ENCODE assay signal across 26 mouse cellular contexts in genomic region chr12:88957431-88957830, GRCm38 (mm10).
DNase-seq lines count a peak whose midpoint lies in the region; ATAC-seq and TF ChIP-seq lines count a peak whose summit lies in the region.
"Had no signal": no experiment of that assay in that cellular context is flagged by ENCODE, and none has a peak within 500 bp of the region (broad histone marks: within the 10 kb centered on the region; RNA-seq: fewer than 3 reads in every experiment).

No protein-coding gene starts in this region.

- no peaks in the 10 kb centered on the region for H3K27me3 ChIP-seq in kidney, adult 2 months (replicated peaks; ENCODE audit: control insufficient read depth, insufficient read depth, low read length)
- no peaks in the 10 kb centered on the region for H3K27me3 ChIP-seq in kidney, embryonic 14.5 days (ENCODE audit: control insufficient read depth, insufficient read depth, low read length)
- H3K27me3 ChIP-seq: embryonic facial prominence, embryonic 13.5 days; forebrain, embryonic 12.5 days; forebrain, embryonic 15.5 days; heart, embryonic 12.5 days; heart, embryonic 15.5 days had no signal

- no peaks in the 10 kb centered on the region for H3K9me3 ChIP-seq in kidney, embryonic 14.5 days (ENCODE audit: control insufficient read depth, low read length)
- H3K9me3 ChIP-seq: embryonic facial prominence, embryonic 10.5 days; embryonic facial prominence, embryonic 13.5 days; forebrain, embryonic 12.5 days; forebrain, embryonic 15.5 days; heart, embryonic 12.5 days; heart, embryonic 15.5 days had no signal

- H3K9ac ChIP-seq in kidney, embryonic 14.5 days (ENCODE audit: low read depth, low read length): no peak overlapping the region
- H3K9ac ChIP-seq: embryonic facial prominence, embryonic 13.5 days; forebrain, embryonic 12.5 days; forebrain, embryonic 15.5 days; heart, embryonic 12.5 days; heart, embryonic 15.5 days; hindbrain, embryonic 14.5 days had no signal

- no peak for TF ChIP-seq CTCF in kidney, adult 2 months (conservative IDR thresholded peaks at IDR 0.05; ENCODE audit: insufficient read depth, insufficient read length, low read depth, low read length)

- WGBS in kidney, adult 2 months: 50% methylated on average over 3 of the region's 3 CpGs
- WGBS in kidney, embryonic 14.5 days: 59% methylated on average over 3 of the region's 3 CpGs

- no peak overlapping the region for H3K4me2 ChIP-seq in kidney, embryonic 14.5 days (replicated peaks; ENCODE audit: low read depth, low read length)
- H3K4me2 ChIP-seq: embryonic facial prominence, embryonic 13.5 days; forebrain, embryonic 12.5 days; forebrain, embryonic 15.5 days; heart, embryonic 12.5 days; heart, embryonic 15.5 days; hindbrain, embryonic 14.5 days had no signal

- TF ChIP-seq POLR2A in kidney, adult 2 months (IDR thresholded peaks at IDR 0.05; ENCODE audit: low read depth, low read length): no peak

- DNase-seq in kidney, adult 2 months: peak; percentile 82
- DNase-seq in kidney, adult 9 months: peak; percentile 81
- peak; percentile 8 for DNase-seq in kidney, postnatal 10 days
- DNase-seq in kidney, postnatal 36 days: peak; percentile 51 to 60
- no peak for DNase-seq in yolk sac, embryonic 10.5 days (ENCODE audit: low spot score)
- DNase-seq: adrenal gland, adult 2 months; adrenal gland, postnatal 14 days; cerebellum, adult 11 months; cerebellum, adult 2 months; cerebellum, adult 9-11 months; cerebellum, postnatal 36 days; embryo, embryonic 11 days; gastrocnemius, postnatal 25 days; heart, adult 18-20 months; heart, postnatal 10 days; heart, postnatal 4 days had no signal

- no peak overlapping the region for H3K4me3 ChIP-seq in kidney, adult 2 months (ENCODE audit: insufficient read depth, low read depth, low read length)
- no peak overlapping the region for H3K4me3 ChIP-seq in kidney, embryonic 14.5 days (ENCODE audit: low read length)
- H3K4me3 ChIP-seq: embryonic facial prominence, embryonic 10.5 days; embryonic facial prominence, embryonic 13.5 days; erythroblast, embryonic 14.5 days; forebrain, embryonic 12.5 days; forebrain, embryonic 15.5 days; heart, embryonic 12.5 days; heart, embryonic 15.5 days had no signal

- no peak for ATAC-seq in kidney, embryonic 14.5 days (ENCODE audit: low FRiP score, low TSS enrichment)
- ATAC-seq: CD4-positive, CD25-positive, alpha-beta regulatory T cell, adult 4 months; forebrain, embryonic 15.5 days had no signal

- H3K36me3 ChIP-seq in kidney, adult 2 months (ENCODE audit: control insufficient read depth, insufficient read depth, low read length): no peaks in the 10 kb centered on the region
- no peaks in the 10 kb centered on the region for H3K36me3 ChIP-seq in kidney, embryonic 14.5 days (ENCODE audit: control insufficient read depth, insufficient read depth, low read length)
- H3K36me3 ChIP-seq: embryonic facial prominence, embryonic 10.5 days; embryonic facial prominence, embryonic 13.5 days; forebrain, embryonic 12.5 days; forebrain, embryonic 15.5 days; heart, embryonic 12.5 days; heart, embryonic 15.5 days had no signal

- H3K27ac ChIP-seq in kidney, adult 2 months (ENCODE audit: insufficient read depth, low read depth, low read length): no peak overlapping the region
- no peak overlapping the region for H3K27ac ChIP-seq in kidney, embryonic 14.5 days (ENCODE audit: low read depth, low read length)
- H3K27ac ChIP-seq: embryonic facial prominence, embryonic 10.5 days; embryonic facial prominence, embryonic 13.5 days; forebrain, embryonic 12.5 days; forebrain, embryonic 15.5 days; heart, embryonic 15.5 days; hindbrain, embryonic 14.5 days had no signal

- no peaks in the 10 kb centered on the region for H3K4me1 ChIP-seq in kidney, adult 2 months (ENCODE audit: control insufficient read depth, insufficient read depth, low read length)
- no peaks in the 10 kb centered on the region for H3K4me1 ChIP-seq in kidney, embryonic 14.5 days (ENCODE audit: control insufficient read depth, insufficient read depth, low read length)
- H3K4me1 ChIP-seq: embryonic facial prominence, embryonic 10.5 days; embryonic facial prominence, embryonic 13.5 days; forebrain, embryonic 12.5 days; forebrain, embryonic 15.5 days had no signal
